9 mouse cellular contexts compared by ENCODE assay signal in the genomic region with DNA sequence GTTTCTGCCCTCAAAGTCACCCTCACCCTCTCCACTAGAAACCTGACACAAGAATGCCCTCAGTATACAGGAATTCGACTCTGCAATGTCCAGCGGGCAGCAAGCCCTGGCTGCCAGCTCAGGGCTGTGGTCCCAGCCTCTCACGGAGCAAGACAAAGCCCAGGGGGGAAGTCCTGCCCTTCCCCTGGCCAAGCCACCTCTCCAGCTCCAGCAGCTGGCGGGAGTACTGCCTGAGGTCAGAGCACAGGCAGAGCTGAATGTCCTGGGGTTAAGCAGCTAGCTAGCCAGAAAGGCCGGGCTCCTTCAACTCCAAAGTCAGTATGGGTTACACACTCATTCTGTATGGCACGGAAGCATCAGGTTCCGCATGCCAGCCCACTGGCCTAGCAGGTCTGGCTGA.
DNase-seq lines count a peak whose midpoint lies in the region; ATAC-seq lines count a peak whose summit lies in the region.
"Had no signal": no experiment of that assay in that cellular context is flagged by ENCODE, and none has a peak within 500 bp of the region (broad histone marks: within the 10 kb centered on the region; RNA-seq: fewer than 3 reads in every experiment).

No protein-coding gene starts in this region.

- intact Hi-C loops in heart, postnatal 14 days (cut with DNase I): no loop called here

- DNase-seq in adrenal gland, adult 8-10 months: peak; percentile 23
- peak; percentile 36 for DNase-seq in fibroblast of lung, adult 2 months (ENCODE audit: low read depth)
- DNase-seq in heart, postnatal 14 days: peak; percentile 65 to 75
- DNase-seq in kidney, postnatal 36 days: peak; percentile 55 to 64
- DNase-seq in layer of hippocampus, postnatal 14 days (ENCODE audit: low spot score in 2 of 2): no peak
- DNase-seq in thymus, postnatal 10 days (ENCODE audit: low spot score in 2 of 2): no peak
- DNase-seq in spleen, adult 12 weeks (ENCODE audit: low spot score): no peak

- ATAC-seq in inflammation-experienced regulatory T-cells, adult 6 months: no peak
- ATAC-seq: forebrain, embryonic 13.5 days had no signal

Comparison
In these comparisons a context has a peak if more than half of its experiments do, and no peak if none do; other contexts are left out.
1. DNase-seq: peak in adrenal gland, adult 8-10 months (single experiment), fibroblast of lung, adult 2 months (single experiment), heart, postnatal 14 days (2 of 2) and kidney, postnatal 36 days (2 of 2); none in layer of hippocampus, postnatal 14 days (0 of 2), thymus, postnatal 10 days (0 of 2) and spleen, adult 12 weeks (single experiment).